Mouse (Mus musculus) E14TG2a.4 (cell line): ENCODE measurements around the gene Nckipsd.

Experiments used
- CTCF ChIP-seq: conservative IDR thresholded peaks from 2 replicates; pipeline ENCODE4 v1.5.1; 2014; ENCODE audit warnings: low read length
- NANOG ChIP-seq: IDR thresholded peaks from 2 replicates; pipeline ENCODE4 v1.6.1; 2014; ENCODE audit warnings: borderline replicate concordance, low read length, mixed read lengths
- POU5F1 ChIP-seq: IDR thresholded peaks from 2 replicates; pipeline ENCODE4 v1.6.1; 2014; ENCODE audit warnings: low read length, borderline replicate concordance

GRCm38 (mm10) chr9:108792730-108793129 lies 15.4 kb upstream of the Nckipsd start:
- TF ChIP-seq CTCF: no peak
- TF ChIP-seq POU5F1: no peak
- TF ChIP-seq NANOG: no peak
